Mouse (Mus musculus) lung, postnatal 4 days (tissue): ENCODE data around the gene Tspo.

Experiments used
- DNase-seq, 2 experiments: peaks; one replicate each; pipeline ENCODE4 v3.0.0; 2021

Tspo gene

GRCm38 (mm10) chr15:83584741-83585220, 21.4 kb downstream of the Tspo start:
- no peak for DNase-seq

- no peak for DNase-seq
Observed at GRCm38 (mm10) chr15:83590841-83591240, 27.4 kb downstream of the Tspo start.

- DNase-seq = no peak
Observed at GRCm38 (mm10) chr15:83591758-83592157, 28.4 kb downstream of the Tspo start.

GRCm38 (mm10) chr15:83592260-83593188, 29.1 kb downstream of the Tspo start:
- no peak for DNase-seq

GRCm38 (mm10) chr15:83593189-83593585, 29.8 kb downstream of the Tspo start:
- DNase-seq = no peak

GRCm38 (mm10) chr15:83593702-83594512, 30.5 kb downstream of the Tspo start:
- no peak for DNase-seq

- peak; percentile 95 for DNase-seq
Observed at GRCm38 (mm10) chr15:83594513-83595363, 31.3 kb downstream of the Tspo start, which contains the start of gene Ttll12. Gene Ttll12 (minus strand): TSS chr15:83595157.

GRCm38 (mm10) chr15:83595364-83595711, 31.9 kb downstream of the Tspo start:
- DNase-seq = no peak

GRCm38 (mm10) chr15:83596833-83597232, 33.4 kb downstream of the Tspo start:
- DNase-seq = no peak

GRCm38 (mm10) chr15:83601185-83601584, 37.8 kb downstream of the Tspo start:
- no peak for DNase-seq

GRCm38 (mm10) chr15:83602372-83603045, 39.1 kb downstream of the Tspo start:
- peak; percentile 63 to 77 for DNase-seq

- no peak for DNase-seq
Observed at GRCm38 (mm10) chr15:83603046-83603396, 39.6 kb downstream of the Tspo start.

- no peak for DNase-seq
Observed at GRCm38 (mm10) chr15:83603426-83603825, 40.0 kb downstream of the Tspo start.

GRCm38 (mm10) chr15:83606216-83606615, 42.8 kb downstream of the Tspo start:
- DNase-seq = no peak

GRCm38 (mm10) chr15:83606700-83607099, 43.3 kb downstream of the Tspo start:
- DNase-seq = no peak

- peak; percentile 70 to 80 for DNase-seq
Observed at GRCm38 (mm10) chr15:83607115-83607802, 43.9 kb downstream of the Tspo start.

GRCm38 (mm10) chr15:83615245-83615644, 51.9 kb downstream of the Tspo start:
- DNase-seq = no peak
